Mouse (Mus musculus) kidney, adult 2 months (tissue): ENCODE results near the gene Rhoj. TPM values are rescaled to one million over a fixed set of nuclear protein-coding genes. Genes with fewer than 3 reads are reported as not detected.
"Not testable (repeated sequence)": the region's sequence is repeated elsewhere in the genome, so short reads cannot be mapped to it uniquely, and the experiment has no call there.

Experiments
- DNase-seq: peaks from one replicate; pipeline ENCODE4 v3.0.0; 2021
- H3K27ac ChIP-seq: fragments of 200-500 bp; 2 replicates; pipeline ENCODE4 v1.5.1; 2012; ENCODE audit warnings: low read depth, low read length, control low read depth, inconsistent platforms; ENCODE audit not compliant: insufficient read depth
- H3K27me3 ChIP-seq: fragments of 200-500 bp; replicated peaks from 2 replicates; pipeline ENCODE4 v1.6.1; 2012; ENCODE audit warnings: mild to moderate bottlenecking, moderate library complexity, low read length, inconsistent platforms; ENCODE audit not compliant: control insufficient read depth, insufficient read depth
- H3K36me3 ChIP-seq: fragments of 200-500 bp; 2 replicates; pipeline ENCODE4 v1.6.1; 2012; ENCODE audit warnings: mild to moderate bottlenecking, moderate library complexity, low read length, inconsistent platforms; ENCODE audit not compliant: control insufficient read depth, insufficient read depth
- H3K4me1 ChIP-seq: fragments of 200-500 bp; 2 replicates; pipeline ENCODE4 v1.6.1; 2011; ENCODE audit warnings: low read length; ENCODE audit not compliant: control insufficient read depth, insufficient read depth
- H3K4me3 ChIP-seq: fragments of 200-500 bp; 2 replicates; pipeline ENCODE4 v1.5.1; 2011; ENCODE audit warnings: mild to moderate bottlenecking, low read depth, low read length, control low read depth; ENCODE audit not compliant: insufficient read depth
- CTCF ChIP-seq: fragments of 200-500 bp; conservative IDR thresholded peaks from 2 replicates; pipeline ENCODE4 v1.5.1; 2011; ENCODE audit warnings: low read depth, mild to moderate bottlenecking, control low read depth, low read length, moderate library complexity, mixed read lengths; ENCODE audit not compliant: insufficient read depth, insufficient read length
- POLR2A ChIP-seq: fragments of 200-500 bp; IDR thresholded peaks from one replicate; pipeline ENCODE4 v1.6.1; 2011; ENCODE audit warnings: low read depth, low read length, control low read depth
- WGBS: fragments of 180-500 bp; shearing (Covaris S2); methylation state at CpG from one replicate; pipeline ENCODE4 v1.1.7; 2018; 5-methylcytosine and 5-hydroxymethylcytosine counted together
- polyA plus RNA-seq: library from polyadenylated mRNA; depleted of rRNA; stranded (reverse); fragments of >200 nt; gene quantifications from 2 replicates; pipeline ENCODE4 v1.2.3, GENCODE M21; 2012

Gene Rhoj
- polyA plus RNA-seq, 1 experiment: 21.7 TPM

GRCm38 (mm10) chr12:75416681-75417080 is 108.6 kb downstream of the Rhoj start, which contains the start of gene Gphb5:
TSS of gene Gphb5 (minus strand) at chr12:75416781.
- WGBS: 91% methylated on average over 4 of the region's 4 CpGs
- no peak for DNase-seq
- Histone ChIP-seq H3K27ac (no peak within 1 kb of the TSS), H3K4me3 (no peak within 1 kb of the TSS), H3K4me1 (no peaks in the 10 kb centered on the region), H3K27me3 (no peaks in the 10 kb centered on the region; the same call in 1 of the 2 replicates), H3K36me3 (no peaks in the 10 kb centered on the region)
- TF ChIP-seq POLR2A: no peak
- TF ChIP-seq CTCF: no peak

GRCm38 (mm10) chr12:75424359-75424758 is 116.2 kb downstream of the Rhoj start:
- no peaks in the 10 kb centered on the region for H3K4me1 ChIP-seq
- H3K27me3 ChIP-seq: no peaks in the 10 kb centered on the region
- 61% methylated on average over 7 of the region's 7 CpGs for WGBS
- no peak for DNase-seq
- TF ChIP-seq CTCF (no peak), POLR2A (no peak)
- H3K27ac ChIP-seq: no peak overlapping the region
- H3K36me3 ChIP-seq: no peaks in the 10 kb centered on the region
- no peak overlapping the region for H3K4me3 ChIP-seq

DNA sequence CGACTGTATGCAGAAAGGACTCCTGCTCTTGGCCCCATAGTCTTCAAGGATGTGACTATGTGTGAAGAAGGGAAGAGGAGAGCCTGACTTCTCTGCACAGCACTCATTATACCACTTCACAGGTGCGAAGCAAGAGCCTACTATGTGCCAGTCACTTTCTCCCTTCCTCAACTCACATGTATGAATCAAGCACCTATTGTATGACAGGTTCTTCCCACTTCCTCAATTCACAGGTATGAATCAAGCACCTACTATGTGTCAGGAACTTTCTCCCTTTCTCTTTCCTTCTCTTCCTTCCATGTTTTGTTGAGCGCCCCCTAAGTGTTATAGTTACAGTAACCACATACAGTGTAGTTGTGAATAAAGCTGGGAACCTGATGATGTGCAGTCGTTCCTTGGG is 116.7 kb downstream of the Rhoj start:
- Histone ChIP-seq H3K4me1 (no peaks in the 10 kb centered on the region), H3K4me3 (no peak overlapping the region), H3K36me3 (no peaks in the 10 kb centered on the region), H3K27me3 (no peaks in the 10 kb centered on the region), H3K27ac (no peak overlapping the region)
- DNase-seq: no peak
- WGBS: 87% methylated on average over 4 of the region's 4 CpGs
- TF ChIP-seq POLR2A: no peak
- no peak for TF ChIP-seq CTCF

DNA sequence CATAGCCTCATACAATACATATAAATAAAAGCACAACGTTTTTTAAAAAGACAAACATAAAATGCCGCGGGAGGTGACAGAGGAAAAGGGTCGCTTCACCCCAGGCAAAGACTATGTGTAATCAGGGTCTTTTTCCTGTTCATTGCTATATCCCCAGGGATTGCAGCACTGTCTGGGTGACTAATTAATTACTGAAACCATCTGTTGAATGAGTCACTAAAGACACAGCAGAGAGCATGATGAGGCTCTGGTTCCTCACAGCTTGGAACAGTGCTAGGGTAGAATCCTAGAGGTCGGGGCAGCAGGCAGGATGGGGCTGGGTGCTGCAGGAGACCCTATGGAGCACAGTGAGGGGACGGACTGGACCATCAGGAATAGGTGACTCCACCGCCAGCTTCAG is 117.8 kb downstream of the Rhoj start:
- TF ChIP-seq CTCF (no peak), POLR2A (no peak)
- DNase-seq: no peak
- Histone ChIP-seq H3K4me3 (no peak overlapping the region), H3K4me1 (no peaks in the 10 kb centered on the region), H3K36me3 (no peaks in the 10 kb centered on the region), H3K27me3 (no peaks in the 10 kb centered on the region), H3K27ac (peak overlapping the region; percentile 47; the same call in 1 of the 2 replicates)
- WGBS: 76% methylated on average over 7 of the region's 7 CpGs

GRCm38 (mm10) chr12:75428719-75429118 is 120.6 kb downstream of the Rhoj start:
- 90% methylated on average over 6 of the region's 6 CpGs for WGBS
- Histone ChIP-seq H3K4me3 (no peak overlapping the region), H3K27me3 (no peaks in the 10 kb centered on the region), H3K4me1 (no peaks in the 10 kb centered on the region), H3K27ac (no peak overlapping the region), H3K36me3 (no peaks in the 10 kb centered on the region)
- no peak for TF ChIP-seq POLR2A
- no peak for TF ChIP-seq CTCF
- DNase-seq: no peak

- no peak overlapping the region for H3K4me3 ChIP-seq
- no peaks in the 10 kb centered on the region for H3K36me3 ChIP-seq
- no peak overlapping the region for H3K27ac ChIP-seq
- TF ChIP-seq POLR2A (no peak), CTCF (no peak)
- no peaks in the 10 kb centered on the region for H3K27me3 ChIP-seq
- DNase-seq: no peak
- WGBS: 70% methylated on average over 1 of the region's 1 CpGs
- H3K4me1 ChIP-seq: no peaks in the 10 kb centered on the region
Observed at GRCm38 (mm10) chr12:75429685-75430396, 121.7 kb downstream of the Rhoj start.

DNA sequence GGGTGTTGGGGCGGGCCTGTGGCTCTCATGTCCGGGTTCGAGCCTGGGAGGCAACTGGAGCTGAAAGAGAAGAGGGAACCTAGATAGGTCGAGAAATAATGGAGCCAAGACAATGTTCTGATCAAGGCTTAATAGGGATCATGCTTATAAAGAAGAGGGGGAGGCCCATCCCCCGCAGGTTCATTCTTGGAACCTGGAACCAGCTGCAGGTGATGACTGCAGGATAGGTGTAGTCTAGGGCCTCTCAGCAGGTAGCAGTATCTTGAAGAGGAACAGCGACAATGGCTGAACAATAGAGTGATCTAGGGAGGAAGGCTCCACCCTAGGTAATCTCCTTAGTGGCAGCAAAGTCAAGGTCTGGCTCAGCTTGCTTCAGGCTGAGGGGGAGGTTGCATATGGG is 124.3 kb downstream of the Rhoj start:
- H3K27me3 ChIP-seq, H3K36me3 ChIP-seq, H3K27ac ChIP-seq, H3K4me1 ChIP-seq, H3K4me3 ChIP-seq, DNase-seq: not testable (repeated sequence)
- WGBS: 86% methylated on average over 6 of the region's 6 CpGs
